Mouse (Mus musculus): ENCODE measurements around the gene Spry2.
A peak's percentile ranks its signal among the peaks of the same experiment; 100 is the strongest.

The Spry2 gene

DNA sequence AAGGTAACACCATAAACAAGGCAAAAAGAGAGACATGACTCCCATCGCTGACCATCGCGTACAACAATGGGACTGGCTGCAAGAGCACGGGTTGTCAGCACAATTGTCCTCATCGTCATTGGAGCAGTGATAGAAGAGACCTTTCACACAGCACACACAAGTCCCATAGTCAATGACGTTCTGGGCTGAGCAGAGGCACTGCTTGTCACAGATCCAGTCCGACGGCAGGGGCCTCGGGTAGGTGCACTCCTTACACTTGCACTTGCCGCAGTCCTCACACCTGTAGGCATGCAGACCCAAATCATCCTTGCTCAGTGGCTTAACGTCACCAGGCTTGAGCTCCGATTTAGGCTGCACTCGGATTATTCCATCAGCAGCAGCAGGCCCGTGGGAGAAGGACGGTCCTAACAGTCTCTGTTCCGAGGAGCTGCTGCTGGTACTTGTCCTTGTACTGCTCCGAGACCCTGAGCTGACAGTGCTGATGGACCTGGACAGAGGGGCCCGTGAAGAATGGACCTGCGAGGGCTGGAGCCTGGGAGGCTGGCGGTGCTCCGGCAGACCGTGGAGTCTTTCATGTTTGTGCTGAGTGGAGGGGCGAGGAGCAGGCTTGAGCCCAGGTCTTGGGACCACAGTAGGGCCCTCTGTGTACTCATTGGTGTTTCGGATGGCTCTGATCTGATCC is 3.5 kb downstream of the Spry2 start:
- DNase-seq, result peak; percentile 43

GRCm38 (mm10) chr14:105890516-105891231 is 5.9 kb downstream of the Spry2 start:
- DNase-seq, result no peak

GRCm38 (mm10) chr14:105886643-105887374 is 9.8 kb downstream of the Spry2 start:
- no peak for DNase-seq

DNA sequence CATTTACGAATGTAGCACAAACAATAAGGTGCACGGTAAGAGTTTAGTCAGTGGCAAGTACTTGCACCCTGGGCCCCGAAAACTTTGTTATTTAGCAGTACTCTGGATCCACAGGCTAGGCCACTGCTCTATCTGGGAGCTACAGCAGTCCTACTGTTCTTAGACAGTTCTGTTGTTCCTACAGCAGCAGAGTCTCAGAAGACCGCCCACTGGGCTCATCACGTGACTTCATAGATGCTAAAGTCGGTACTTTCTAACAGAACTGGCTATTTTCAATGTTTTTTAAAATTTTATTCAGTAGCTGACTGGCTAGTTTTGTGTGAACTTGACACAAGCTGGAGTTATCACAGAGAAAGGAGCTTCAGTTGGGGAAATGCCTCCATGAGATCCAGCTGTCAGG is 11.4 kb downstream of the Spry2 start:
- no peak for DNase-seq

GRCm38 (mm10) chr14:105883215-105883614 is 13.4 kb downstream of the Spry2 start:
- no peak for DNase-seq

GRCm38 (mm10) chr14:105878359-105878758 is 18.3 kb downstream of the Spry2 start:
- DNase-seq, result no peak

DNA sequence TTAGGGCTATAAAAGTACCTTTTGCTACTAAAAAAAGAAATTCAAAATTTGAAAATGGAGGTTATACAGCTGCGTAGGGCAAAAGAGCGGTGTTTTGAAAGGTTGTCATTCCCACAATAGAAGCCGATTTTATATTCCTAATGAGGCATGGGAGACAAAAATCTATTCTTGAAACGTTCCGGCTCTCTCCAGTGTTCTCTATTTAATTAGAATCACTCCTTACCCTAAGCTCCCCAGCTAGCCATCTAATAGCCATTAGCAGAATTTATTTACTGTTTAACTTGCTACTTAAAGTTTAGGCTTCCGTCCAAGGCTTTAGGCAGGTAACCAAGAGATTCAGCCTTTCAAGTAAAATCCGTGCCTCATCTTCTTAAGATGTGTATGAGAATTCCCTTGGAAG is 20.2 kb downstream of the Spry2 start:
- no peak for DNase-seq

DNA sequence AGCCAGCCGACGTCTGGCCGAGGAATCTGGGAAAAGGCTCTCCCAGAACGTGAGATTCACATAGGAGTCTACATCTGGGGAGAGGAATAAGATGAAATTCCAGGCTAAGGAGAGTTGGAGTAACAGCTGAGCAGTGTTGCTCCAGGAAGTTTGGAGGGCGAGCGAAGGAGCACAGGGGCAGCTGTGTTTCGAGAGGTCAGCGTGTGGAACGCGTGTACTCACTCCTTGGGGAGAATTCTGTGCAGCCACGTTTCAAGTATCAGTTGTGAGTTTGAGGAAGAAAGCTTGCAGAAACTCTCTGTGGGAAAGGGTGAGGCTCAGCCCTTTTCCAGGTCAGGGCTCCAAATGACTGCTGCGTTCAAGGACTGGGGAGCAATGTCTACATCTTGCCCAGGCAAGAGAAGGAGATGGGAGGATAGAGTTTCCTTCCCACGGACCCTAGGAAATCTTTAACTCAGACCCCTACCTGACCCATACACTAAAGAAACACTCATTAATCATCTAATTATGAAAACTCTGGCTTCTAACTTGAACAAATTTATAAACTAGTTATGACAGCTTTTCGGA is 26.2 kb downstream of the Spry2 start:
- DNase-seq, result no peak

GRCm38 (mm10) chr14:105865381-105865938 is 31.2 kb downstream of the Spry2 start:
- DNase-seq, result no peak

DNA sequence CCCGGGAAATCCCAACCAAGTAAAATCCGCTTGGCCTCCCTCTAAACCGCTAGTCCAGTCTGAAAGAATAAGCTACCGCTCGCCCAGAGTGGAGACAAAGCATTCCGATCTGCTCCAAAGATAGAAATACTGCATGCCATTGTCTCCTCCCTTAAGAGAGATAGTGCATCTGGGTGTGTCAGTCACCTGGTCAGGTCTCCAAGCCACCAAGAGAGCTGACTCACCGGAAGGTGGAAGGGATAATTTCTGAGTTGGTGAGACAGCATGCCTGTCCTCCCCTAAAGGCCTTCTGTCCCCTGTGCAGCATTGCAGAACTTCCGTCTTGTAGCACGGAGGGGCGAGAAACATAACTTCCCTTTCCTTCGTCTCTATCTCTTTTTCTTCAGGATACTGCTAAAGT is 34.4 kb downstream of the Spry2 start:
- no peak for DNase-seq

DNA sequence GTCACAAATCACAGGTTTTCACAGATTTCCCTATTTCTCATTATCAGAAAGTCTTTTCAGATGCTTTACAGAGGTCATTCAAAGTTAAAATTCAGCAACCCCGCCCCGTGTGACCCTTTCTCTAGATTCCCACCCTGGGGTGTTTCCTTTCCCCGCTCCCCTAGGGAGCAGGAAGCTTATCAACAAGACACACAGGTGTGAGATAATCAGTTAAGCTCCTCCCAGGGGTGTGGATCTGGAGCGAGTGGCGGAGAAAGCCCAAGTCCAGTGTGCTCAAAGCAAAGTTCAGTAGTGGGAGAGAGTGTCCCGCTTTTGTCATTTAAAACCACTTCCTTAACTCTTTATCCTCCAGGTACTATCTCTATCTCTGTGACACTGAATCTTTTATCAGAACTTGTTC is 35.7 kb downstream of the Spry2 start:
- no peak for DNase-seq

DNA sequence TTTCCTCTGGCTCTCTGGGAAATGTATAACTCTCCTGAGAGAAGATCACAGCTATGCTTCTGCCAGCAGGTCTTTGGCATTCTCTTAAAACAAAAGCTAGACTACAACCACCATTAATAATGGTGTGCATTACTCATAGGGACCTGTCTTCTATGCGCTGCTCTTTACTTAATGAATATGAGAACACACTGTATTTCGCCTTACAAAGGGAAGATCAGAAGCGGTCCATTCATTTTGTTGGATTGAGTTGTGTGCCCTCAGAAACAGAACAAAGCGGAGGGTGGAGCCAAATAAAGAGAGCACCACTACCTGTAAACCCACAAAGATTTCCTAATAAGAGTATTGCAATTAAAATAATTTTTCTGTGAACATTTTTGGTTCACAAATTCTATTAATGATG is 36.3 kb downstream of the Spry2 start:
- no peak for DNase-seq

- DNase-seq, result no peak
Measured at GRCm38 (mm10) chr14:105859876-105860275, 36.7 kb downstream of the Spry2 start.

GRCm38 (mm10) chr14:105859368-105859767 is 37.3 kb downstream of the Spry2 start:
- no peak for DNase-seq

DNA sequence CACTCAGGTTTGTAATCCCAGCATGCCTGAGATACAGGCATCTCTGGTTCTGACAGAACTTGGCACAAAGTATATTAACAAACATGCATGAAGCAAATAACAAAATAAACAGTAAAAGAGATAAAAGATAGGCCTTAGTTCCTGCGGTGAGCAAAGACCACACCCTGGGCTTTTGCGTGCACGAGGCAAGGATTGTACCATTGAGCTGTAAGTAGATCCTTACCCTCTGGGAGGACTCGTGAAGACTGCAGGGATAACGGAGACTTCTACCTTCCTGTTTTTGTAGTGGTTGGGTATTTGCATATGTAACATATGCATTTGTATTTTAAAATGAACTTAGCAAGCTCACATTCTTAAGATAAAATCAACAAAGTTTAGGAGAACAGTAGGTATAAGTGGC is 37.7 kb downstream of the Spry2 start:
- DNase-seq, result no peak

DNA sequence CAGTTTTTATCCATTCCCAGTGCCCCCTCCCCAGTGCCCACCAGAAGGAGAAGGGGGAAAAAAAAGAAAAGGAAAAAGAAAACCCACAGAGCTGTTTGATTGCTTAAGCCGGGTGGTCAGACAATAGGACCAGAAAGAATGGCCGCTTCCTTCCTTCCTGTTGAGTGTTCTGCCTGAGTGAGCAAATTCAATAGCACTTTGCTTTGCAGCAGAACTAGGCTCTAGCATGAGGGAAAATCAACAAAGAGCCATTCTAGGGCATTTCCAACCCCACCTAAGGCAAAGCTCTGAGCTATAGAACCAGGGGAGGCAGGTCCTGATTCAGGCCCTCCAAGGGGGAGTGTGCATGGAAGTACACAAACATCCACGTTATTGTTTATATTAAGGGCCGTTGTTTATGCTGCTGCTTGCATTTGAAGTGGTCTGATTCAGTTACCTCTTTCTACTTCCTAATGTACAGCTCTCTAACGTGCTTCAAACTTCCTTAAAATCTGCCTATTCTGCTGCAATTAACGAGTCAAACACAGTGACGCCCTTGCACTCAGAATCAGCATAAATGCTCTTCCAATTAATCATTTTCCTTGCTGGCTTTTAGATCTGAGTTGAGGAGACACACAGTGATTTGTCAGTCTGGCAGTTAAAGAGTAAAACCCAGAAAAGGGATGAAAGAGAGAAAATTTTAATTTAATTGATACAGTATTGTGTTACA is 45.1 kb downstream of the Spry2 start:
- no peak for DNase-seq

Data from cerebellum, adult 11 months (tissue).